Mouse (Mus musculus) layer of hippocampus, adult 2 months (tissue): ENCODE measurements around the gene Gm2663. TPM values are rescaled to one million over a fixed set of nuclear protein-coding genes. Genes with fewer than 3 reads are reported as not detected.
"Not testable (repeated sequence)": the region's sequence is repeated elsewhere in the genome, so short reads cannot be mapped to it uniquely, and the experiment has no call there.

Experiments used
- DNase-seq, 2 experiments: peaks; one replicate each; pipeline ENCODE4 v3.0.0; 2022; ENCODE audit warnings: low spot score in 2 of 2
- H3K27ac ChIP-seq: fragments of 200-600 bp; 2 replicates; pipeline ENCODE4 v1.8.1; 2022
- H3K4me3 ChIP-seq: fragments of 200-600 bp; 2 replicates; pipeline ENCODE4 v1.8.1; 2022; ENCODE audit warnings: mild to moderate bottlenecking
- CTCF ChIP-seq: fragments of 200-600 bp; conservative IDR thresholded peaks from 2 replicates; pipeline ENCODE4 v1.8.1; 2022; ENCODE audit warnings: antibody characterized with exemption, mild to moderate bottlenecking, moderate library complexity
- long read RNA-seq, 2 experiments: library from polyadenylated mRNA; stranded (forward); transcript quantifications; one replicate each; pipeline ENCODE4 v2.0.0; 2021; ENCODE audit warnings: borderline mapping rate in 2 of 2
- total RNA-seq, 2 experiments: library from RNA; stranded (reverse); gene quantifications; 2 replicates each; pipeline ENCODE4 v1.2.3; 2021

Gm2663 gene
- not detected for total RNA-seq
- long read RNA-seq, experiment 1: 0 reads
- long read RNA-seq, experiment 2: 0 reads

DNA sequence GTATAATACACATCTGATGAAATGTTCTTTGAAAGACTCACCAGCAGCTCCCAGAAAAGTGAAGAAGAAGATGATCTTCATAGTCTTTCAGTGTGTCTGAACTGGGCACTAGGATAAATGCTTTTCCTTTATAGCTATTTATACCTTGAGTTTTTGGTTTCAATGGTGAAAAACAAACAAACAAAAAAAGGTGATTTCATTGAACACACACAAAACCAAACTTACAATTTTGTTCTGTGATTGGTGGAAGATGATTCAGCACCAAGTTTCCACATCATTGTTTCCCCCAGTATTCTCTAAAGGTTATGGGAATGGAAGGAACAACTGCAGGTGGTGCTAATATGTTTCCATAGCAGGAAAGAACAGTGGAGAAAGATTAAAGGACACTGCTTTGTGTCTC lies at the start of gene Gm2663:
Gm2663 (minus strand) TSS at position 101 of the 400 bp plus-strand sequence.
- H3K4me3 ChIP-seq, DNase-seq, H3K27ac ChIP-seq: not testable (repeated sequence)

DNA sequence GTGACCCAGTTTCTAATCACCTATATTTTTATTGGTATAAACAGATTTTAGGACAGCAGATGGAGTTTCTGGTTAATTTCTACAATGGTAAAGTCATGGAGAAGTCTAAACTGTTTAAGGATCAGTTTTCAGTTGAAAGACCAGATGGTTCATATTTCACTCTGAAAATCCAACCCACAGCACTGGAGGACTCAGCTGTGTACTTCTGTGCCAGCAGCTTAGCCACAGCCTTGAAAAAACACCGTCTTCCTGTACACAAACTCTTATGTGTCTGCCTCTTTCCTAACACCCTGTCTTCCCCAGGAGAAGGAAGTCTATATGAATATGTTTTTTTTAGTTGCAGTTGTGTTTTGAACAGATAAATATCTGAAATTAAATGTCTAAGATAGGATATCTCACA lies 49.3 kb upstream of the Gm2663 start:
- H3K27ac ChIP-seq: no peak overlapping the region
- DNase-seq: peak in 1 of 2 experiments; percentile 8
- no peak for TF ChIP-seq CTCF
- H3K4me3 ChIP-seq: no peak overlapping the region

DNA sequence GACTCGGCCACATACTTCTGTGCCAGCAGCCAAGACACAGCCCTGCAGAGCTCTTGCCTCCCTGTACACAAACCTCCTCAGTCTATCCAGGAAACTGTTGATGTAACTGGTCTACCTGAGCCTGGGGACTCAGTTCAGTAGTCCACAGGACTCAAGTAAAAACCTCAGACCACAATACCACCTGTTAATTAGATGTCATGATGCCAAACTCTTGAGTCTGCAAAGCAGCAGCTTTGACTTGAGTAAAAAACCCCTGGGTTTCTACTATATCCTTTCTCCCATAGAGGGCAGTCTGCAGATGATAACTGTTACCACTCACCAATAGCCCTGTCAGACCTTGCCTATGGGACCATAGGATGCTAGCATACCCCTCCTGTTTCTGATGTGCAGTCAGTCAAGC lies 48.7 kb upstream of the Gm2663 start:
- DNase-seq: no peak

DNA sequence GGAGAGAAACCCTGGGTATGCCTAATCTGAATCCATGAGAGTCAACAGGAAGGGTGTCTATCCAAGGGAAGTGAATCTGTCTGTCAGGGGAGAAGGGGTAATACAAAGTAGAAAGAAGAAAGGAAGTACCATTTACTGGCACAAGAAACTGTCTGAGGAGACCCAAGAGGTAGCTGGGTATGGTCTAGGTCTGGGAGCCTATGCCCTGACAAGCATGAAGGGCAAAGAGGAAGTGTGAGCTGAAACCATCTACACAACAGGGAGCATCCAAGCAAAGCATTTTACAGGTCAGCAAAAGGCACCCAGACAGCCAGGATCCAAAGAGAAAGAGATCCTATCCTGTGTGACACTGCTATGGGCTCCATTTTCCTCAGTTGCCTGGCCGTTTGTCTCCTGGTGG lies 47.9 kb upstream of the Gm2663 start:
- no peak overlapping the region for H3K27ac ChIP-seq
- no peak for TF ChIP-seq CTCF
- DNase-seq: no peak
- no peak overlapping the region for H3K4me3 ChIP-seq

More for the DNA sequence above, 48.7 kb upstream of the Gm2663 start:
- Histone ChIP-seq H3K4me3 (no peak overlapping the region), H3K27ac (no peak overlapping the region)
- TF ChIP-seq CTCF: no peak

DNA sequence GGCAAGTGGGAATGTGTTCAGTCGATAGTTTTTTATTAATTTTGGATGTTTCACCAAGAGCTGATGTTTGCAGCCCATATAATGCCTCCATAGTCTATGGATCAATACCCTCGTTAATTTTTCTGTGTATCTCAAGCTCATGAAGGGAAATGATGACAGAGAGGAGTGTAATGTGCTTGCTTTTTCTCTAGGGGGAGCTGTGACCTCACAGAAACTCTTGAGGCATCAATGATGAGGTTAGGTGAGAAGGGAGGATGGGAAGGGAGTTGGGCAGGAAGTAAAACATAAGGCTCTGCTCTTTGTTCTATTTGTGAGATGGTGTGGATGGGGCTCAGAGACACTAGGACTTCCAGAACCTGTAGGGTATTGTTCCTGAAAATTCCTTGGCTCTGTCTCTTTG lies 47.3 kb upstream of the Gm2663 start:
- Histone ChIP-seq H3K27ac (no peak overlapping the region), H3K4me3 (no peak overlapping the region)
- no peak for DNase-seq
- peak; percentile 48 for TF ChIP-seq CTCF

DNA sequence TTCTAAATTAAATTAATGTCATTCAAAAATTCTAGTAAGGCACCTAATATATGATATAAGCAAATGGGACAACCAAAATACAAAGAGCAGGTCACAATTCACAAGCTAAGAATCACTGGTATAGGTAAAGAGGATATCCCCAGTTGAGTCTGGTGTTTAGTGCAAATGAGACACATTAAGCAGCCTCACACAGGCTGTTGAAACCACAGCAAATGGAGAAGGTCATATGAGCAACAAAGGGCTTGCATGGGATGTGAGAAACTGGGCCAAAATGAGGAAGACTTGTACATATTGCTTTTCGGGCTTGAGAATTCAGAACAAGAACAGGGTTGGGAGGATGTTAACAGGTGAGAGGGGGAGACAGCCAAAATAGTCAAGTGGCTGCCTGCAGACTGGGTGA lies 45.5 kb upstream of the Gm2663 start:
- TF ChIP-seq CTCF: no peak
- no peak for DNase-seq
- Histone ChIP-seq H3K4me3 (no peak overlapping the region), H3K27ac (no peak overlapping the region)

DNA sequence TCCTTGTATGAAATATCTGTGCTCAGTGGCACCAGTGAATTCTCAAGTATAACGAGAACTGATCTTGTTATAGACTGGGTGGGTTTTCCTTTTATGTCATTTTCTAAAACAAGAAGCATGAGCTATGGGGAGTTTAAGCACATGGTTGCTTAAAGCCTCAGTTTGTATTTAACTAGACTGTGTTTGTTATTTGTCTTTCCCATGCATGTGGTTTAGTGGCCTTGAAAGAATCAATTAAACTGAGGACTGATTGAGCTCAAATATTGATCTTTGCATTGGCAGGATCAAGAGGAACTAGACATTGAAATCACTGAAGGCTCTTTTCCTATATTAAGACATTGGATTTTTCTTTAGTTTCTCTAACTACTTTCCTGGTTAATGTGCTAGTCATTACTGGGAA lies 45.0 kb upstream of the Gm2663 start:
- TF ChIP-seq CTCF: no peak
- no peak for DNase-seq
- H3K27ac ChIP-seq: no peak overlapping the region
- no peak overlapping the region for H3K4me3 ChIP-seq

DNA sequence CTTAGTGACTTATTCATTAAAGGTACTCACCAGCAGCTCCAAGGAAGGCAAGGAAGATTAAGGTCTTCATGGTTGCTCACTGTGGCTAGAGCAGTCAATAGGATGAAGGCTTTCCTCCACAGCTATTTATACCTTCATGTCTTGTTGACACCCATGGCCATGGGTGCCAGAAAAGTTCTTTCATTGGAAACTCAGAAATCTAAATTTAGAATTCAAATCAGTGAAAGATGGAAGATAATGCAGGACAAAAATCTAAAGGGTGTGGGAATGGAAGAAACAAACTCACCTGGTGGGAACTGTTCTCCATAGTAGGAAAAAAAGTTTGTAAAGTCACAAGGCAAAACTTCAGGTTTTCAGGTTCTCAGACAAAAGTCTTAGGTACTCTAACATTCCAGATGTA lies 36.1 kb upstream of the Gm2663 start, which contains the start of gene 2210010C04Rik:
2210010C04Rik (minus strand) TSS at position 101 of the 400 bp plus-strand sequence.
- DNase-seq: no peak
- no peak for TF ChIP-seq CTCF
- H3K27ac ChIP-seq: no peak within 1 kb of the TSS
- no peak within 1 kb of the TSS for H3K4me3 ChIP-seq

DNA sequence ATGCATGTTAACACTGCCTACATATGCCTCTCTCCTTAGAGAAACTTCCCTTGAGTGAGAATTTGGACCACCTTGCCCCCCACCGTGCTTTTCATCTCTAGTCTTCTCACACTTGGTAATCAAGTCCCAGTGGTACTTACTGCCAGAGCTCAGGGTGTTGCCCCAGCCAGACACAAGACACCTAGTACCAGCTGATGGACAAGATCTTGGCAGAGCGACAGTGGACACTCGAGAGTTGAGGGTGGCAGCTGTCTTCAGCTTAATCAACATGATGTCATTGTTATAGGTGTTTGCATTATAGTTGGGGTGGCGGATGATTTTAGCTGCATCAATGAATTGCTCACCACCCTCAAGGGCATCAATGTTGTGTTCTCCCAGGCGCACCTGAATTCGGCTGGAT lies 33.5 kb upstream of the Gm2663 start:
- TF ChIP-seq CTCF: no peak
- no peak for DNase-seq
- Histone ChIP-seq H3K27ac (no peak overlapping the region), H3K4me3 (no peak overlapping the region)

DNA sequence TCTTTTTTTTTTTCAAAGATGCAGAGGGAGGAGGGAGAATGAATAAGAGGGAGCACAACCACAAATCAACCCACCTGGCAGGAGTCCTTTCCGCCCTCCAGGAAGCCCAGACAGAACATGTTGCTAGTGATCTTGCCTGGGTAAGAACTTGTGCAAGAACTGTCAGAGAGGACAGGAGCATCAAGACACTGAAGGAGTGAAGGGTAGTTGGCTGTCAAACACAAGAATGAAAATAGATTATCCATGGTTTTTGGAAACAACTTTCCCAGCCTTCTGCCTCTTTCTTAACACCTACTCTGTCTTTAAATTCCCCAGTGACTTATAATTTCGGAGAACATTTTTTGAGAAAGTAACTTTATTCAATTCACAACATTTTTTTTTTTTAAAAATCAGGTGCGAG lies 33.0 kb upstream of the Gm2663 start:
- DNase-seq: no peak
- TF ChIP-seq CTCF: no peak
- Histone ChIP-seq H3K4me3 (no peak overlapping the region), H3K27ac (no peak overlapping the region)

DNA sequence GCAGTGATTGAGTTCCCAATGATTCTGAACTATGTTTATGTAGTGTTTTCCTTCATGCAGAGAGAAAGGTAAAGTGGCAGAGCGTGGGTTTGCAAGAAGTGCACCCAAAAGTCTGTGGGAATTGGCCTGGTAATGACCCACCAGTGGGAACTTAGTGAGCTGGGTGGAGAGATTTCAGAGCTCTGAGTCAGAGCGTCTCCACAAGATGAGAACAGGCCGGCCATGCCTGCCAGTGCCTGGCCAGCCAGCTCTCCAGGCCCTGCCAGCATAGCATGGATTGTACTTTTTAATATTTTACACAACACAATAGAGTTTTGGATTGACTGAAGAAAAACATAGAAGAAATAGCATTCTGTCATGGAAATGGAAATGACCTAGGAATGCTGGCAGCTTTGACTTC lies 31.5 kb upstream of the Gm2663 start:
- Histone ChIP-seq H3K27ac (no peak overlapping the region), H3K4me3 (no peak overlapping the region)
- TF ChIP-seq CTCF: no peak
- no peak for DNase-seq

DNA sequence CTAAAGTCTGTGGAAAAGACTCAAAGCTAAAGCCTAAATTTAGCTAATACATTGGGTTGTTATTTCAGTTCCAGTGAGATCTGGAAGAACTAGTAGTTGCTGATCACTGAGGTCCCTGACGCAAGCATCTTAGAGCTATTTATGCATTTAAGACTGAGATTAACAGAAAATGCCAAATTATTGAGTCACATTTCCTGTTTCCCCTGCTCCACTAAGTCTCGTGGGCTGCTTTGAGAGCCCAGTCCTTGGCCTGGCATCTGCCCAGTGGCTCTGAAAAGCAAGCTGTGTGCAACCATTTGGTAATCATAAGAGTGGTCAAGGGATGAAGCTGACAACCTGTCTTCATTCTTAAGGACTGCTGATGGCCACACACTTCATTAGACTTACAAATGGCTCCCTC lies 27.8 kb upstream of the Gm2663 start:
- DNase-seq: no peak
- no peak overlapping the region for H3K4me3 ChIP-seq
- no peak for TF ChIP-seq CTCF
- no peak overlapping the region for H3K27ac ChIP-seq

DNA sequence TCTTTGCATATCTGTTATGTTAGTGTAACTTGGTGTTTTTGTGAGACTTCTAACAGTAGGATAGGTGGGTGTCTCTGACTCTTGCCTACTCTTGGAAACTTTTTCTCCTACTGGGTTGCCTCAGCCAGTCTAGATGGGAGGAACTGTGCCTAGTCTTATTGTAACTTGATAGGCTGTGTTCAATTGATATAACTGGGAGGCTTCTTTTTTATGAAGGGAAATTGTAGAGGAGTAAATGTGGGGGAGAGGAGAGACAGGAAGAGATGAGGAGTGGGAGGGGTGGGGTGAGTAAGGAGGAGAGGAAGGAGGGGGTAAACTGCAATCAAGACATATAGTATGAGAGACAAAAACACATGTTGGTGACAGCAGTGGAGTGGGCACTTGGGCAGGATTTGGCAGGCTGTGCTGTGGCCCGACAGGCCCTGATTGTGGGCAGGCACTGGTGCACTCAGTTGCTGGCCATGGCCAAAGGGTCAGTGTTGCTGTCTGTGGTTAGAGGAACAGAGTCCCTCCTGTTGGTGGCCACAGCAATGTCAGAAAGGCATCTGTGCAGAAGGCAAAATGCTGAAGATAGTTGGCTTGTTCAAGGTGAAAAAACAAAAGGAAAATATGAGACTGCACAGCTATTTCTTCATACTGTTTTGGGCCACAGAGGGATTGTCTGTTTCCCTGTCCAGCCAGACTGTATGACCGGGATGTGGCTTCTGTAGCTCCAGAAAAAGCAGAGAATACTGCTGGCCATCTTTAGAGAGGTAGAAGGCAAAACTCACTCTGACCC lies 26.8 kb upstream of the Gm2663 start:
- H3K4me3 ChIP-seq: no peak overlapping the region
- DNase-seq: no peak
- no peak for TF ChIP-seq CTCF
- no peak overlapping the region for H3K27ac ChIP-seq

DNA sequence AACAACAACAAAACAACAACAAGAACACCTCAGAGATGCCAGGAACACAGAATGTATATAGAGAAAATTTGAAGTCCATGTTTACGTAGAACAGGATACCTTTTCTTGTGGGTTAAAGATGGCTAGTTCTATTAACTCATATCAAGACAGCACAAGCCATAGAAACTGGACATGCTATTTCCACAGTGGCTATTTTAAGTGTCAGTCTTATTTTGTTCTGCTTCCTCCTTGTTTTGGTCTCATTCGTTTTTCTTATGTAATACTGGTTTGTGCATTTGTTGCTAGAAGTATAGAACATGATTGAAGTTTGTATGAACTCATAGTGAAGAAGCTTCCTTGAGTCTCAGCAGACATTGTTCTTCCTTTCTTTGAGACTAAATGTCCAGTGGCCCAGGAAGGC lies 19.9 kb upstream of the Gm2663 start:
- no peak for TF ChIP-seq CTCF
- Histone ChIP-seq H3K27ac (no peak overlapping the region), H3K4me3 (no peak overlapping the region)
- no peak for DNase-seq
